Mouse (Mus musculus): Measurements from ENCODE around the gene Tmem106c. TPM values are rescaled to one million over a fixed set of nuclear protein-coding genes. Genes with fewer than 3 reads are reported as not detected.

Tmem106c gene
- polyA plus RNA-seq, 1 experiment from 2014 or later = 52.0 TPM

DNA sequence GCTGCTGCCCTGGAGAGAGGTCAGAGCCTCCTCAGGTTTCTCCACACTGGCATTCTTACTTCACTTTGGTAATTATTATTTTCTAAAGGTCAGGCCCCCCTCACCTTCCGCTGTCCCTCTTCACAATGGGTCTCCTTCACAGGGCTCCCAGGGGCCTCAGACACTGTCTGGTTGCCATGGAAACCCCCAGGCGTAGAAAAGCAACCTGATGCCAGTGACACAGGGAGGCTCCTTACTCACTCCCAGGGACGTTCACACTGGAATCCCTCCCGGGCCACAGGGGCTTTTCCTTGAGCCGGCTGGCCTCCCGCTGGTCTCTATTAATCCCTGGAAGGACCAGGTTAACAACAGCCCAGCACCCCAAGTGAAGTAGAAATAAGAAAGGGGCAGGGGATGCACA is 26.1 kb downstream of the Tmem106c start:
- no peak overlapping the region for H3K9ac ChIP-seq (ENCODE audit: low read depth, low read length)
- peak overlapping the region; percentile 34 for H3K4me2 ChIP-seq (replicated peaks; ENCODE audit: low read depth, low read length)
- under 1% methylated on average over 6 of the region's 6 CpGs for WGBS
- DNase-seq (ENCODE audit: low spot score) = peak; percentile 88
- H3K4me1 ChIP-seq (replicated peaks; ENCODE audit: control insufficient read depth, insufficient read depth, low read length) = peaks cover 25% of the 10 kb centered on the region
- H3K27ac ChIP-seq (ENCODE audit: low read depth, low read length) = peak overlapping the region; percentile 96
- 0 out of 2 replicates have a peak overlapping the region, but pooled peaks have one; percentile 8 for H3K4me3 ChIP-seq (ENCODE audit: low read depth, low read length)
- H3K27me3 ChIP-seq (ENCODE audit: control insufficient read depth, insufficient read depth, low read length) = no peaks in the 10 kb centered on the region
- ATAC-seq (ENCODE audit: low FRiP score) = peak; percentile 76
- H3K36me3 ChIP-seq (ENCODE audit: control insufficient read depth, insufficient read depth, low read length) = peaks cover 8% of the 10 kb centered on the region
- no peaks in the 10 kb centered on the region for H3K9me3 ChIP-seq (ENCODE audit: control insufficient read depth, low read length)

DNA sequence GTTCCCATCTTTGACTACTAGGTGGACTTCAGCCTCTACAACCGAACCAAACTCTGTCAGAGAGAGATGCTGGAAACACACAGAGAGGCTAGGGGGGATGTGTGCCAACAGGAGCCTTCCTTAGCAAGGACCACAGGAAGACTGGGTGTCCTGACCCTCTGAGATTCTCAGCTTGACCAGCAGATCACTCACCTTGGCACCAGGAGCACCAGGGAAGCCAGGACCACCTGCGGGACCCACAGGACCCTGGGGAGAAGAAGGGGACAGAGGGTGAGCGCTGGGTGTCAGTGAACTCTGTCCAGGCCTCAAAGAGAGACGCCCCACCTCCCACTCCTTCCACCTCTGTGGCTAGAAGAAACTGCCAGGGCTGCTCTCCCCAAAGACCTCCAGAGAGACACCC is 26.7 kb downstream of the Tmem106c start:
- 5% methylated on average over 4 of the region's 4 CpGs for WGBS
- Histone ChIP-seq H3K9ac (ENCODE audit: low read depth, low read length) (peak overlapping the region; percentile 56; the same call in 1 of the 2 replicates), H3K27ac (ENCODE audit: low read depth, low read length) (peak overlapping the region; percentile 96), H3K9me3 (ENCODE audit: control insufficient read depth, low read length) (no peaks in the 10 kb centered on the region), H3K27me3 (ENCODE audit: control insufficient read depth, insufficient read depth, low read length) (no peaks in the 10 kb centered on the region), H3K4me2 (replicated peaks; ENCODE audit: low read depth, low read length) (peak overlapping the region; percentile 34), H3K4me1 (replicated peaks; ENCODE audit: control insufficient read depth, insufficient read depth, low read length) (peaks cover 25% of the 10 kb centered on the region), H3K4me3 (ENCODE audit: low read depth, low read length) (no peak overlapping the region), H3K36me3 (ENCODE audit: control insufficient read depth, insufficient read depth, low read length) (peaks cover 8% of the 10 kb centered on the region)
- ATAC-seq (ENCODE audit: low FRiP score) (no peak), DNase-seq (ENCODE audit: low spot score) (peak; percentile 28)

DNA sequence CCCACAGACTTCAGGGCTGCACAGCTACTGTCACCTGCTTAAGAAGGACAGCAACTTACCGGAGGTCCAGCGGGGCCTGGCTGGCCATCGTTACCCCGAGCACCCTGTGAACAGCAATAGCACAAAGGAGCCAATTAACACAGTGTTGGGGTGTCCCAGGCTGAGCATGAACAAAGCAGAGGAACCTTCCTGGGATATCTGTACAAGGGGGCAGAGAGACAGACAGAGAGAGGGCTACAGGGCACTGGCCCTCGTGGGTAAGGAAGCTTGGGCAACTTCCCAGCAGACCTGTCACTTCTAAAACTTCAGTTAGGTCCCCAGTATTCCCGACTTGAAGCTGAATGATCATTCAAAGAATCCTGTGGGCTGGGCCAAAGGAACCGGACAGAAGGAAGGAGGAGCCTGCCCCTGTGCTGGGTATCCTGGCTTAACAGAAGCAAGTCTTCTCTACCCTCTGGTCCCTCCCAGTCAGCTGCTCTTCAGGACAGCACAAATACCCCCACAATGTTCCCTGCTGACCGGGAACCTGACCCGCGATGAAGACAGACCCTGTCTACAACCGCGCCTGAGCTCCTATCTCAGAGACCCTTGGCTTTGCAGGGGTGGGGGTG is 27.4 kb downstream of the Tmem106c start:
- peak; percentile 38 for DNase-seq (ENCODE audit: low spot score)
- Histone ChIP-seq H3K9ac (ENCODE audit: low read depth, low read length) (peak overlapping the region; percentile 56; the same call in 1 of the 2 replicates), H3K27me3 (ENCODE audit: control insufficient read depth, insufficient read depth, low read length) (no peaks in the 10 kb centered on the region), H3K4me1 (replicated peaks; ENCODE audit: control insufficient read depth, insufficient read depth, low read length) (peaks cover 25% of the 10 kb centered on the region), H3K36me3 (ENCODE audit: control insufficient read depth, insufficient read depth, low read length) (peaks cover 11% of the 10 kb centered on the region), H3K4me3 (ENCODE audit: low read depth, low read length) (no peak overlapping the region), H3K4me2 (replicated peaks; ENCODE audit: low read depth, low read length) (no peak overlapping the region), H3K27ac (ENCODE audit: low read depth, low read length) (peak overlapping the region; percentile 96), H3K9me3 (ENCODE audit: control insufficient read depth, low read length) (no peaks in the 10 kb centered on the region)
- WGBS = 11% methylated on average over 12 of the region's 12 CpGs
- no peak for ATAC-seq (ENCODE audit: low FRiP score)

DNA sequence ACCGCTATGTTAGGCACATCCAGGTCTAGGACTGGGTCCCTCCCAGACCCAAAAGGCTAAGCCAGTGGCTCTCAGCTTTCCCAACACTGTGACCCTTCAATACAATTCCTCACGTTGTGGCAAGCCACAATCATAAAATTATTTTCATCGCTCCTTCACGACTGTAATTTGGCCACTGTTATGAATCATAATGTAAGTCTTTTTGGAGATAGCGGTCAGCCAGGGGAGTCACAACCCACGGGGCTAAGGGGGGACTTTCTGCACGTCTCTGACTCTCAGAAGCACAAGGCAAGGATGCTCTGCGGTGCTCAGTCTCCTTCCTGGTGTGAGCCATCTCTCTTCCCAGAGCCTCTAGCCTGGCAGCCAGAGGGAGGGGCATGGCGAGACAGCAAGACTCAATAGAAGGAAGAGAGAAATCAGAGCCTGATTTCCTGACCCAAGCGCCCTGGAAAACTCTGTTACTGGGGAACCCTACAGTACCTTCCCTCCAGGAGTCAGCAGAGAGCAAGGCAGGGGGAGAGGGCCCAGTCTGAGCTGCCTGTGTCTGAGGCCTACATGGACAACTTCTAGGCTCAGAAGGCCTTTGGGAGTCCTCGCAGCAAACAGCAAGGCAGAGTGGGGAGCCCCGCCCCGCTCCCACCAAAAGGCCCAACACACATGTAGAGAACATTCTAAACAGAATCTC is 28.2 kb downstream of the Tmem106c start:
- ATAC-seq (ENCODE audit: low FRiP score) = no peak
- no peak for DNase-seq (ENCODE audit: low spot score)
- no peak overlapping the region for H3K4me3 ChIP-seq (ENCODE audit: low read depth, low read length)
- H3K36me3 ChIP-seq (ENCODE audit: control insufficient read depth, insufficient read depth, low read length) = peaks cover 8% of the 10 kb centered on the region
- no peaks in the 10 kb centered on the region for H3K27me3 ChIP-seq (ENCODE audit: control insufficient read depth, insufficient read depth, low read length)
- H3K4me2 ChIP-seq (replicated peaks; ENCODE audit: low read depth, low read length) = peak overlapping the region; percentile 30; the same call in 1 of the 2 replicates
- no peaks in the 10 kb centered on the region for H3K9me3 ChIP-seq (ENCODE audit: control insufficient read depth, low read length)
- H3K27ac ChIP-seq (ENCODE audit: low read depth, low read length) = peak overlapping the region; percentile 96
- peak overlapping the region; percentile 47; the same call in 1 of the 2 replicates for H3K9ac ChIP-seq (ENCODE audit: low read depth, low read length)
- 30% methylated on average over 13 of the region's 13 CpGs for WGBS
- peaks cover 25% of the 10 kb centered on the region for H3K4me1 ChIP-seq (replicated peaks; ENCODE audit: control insufficient read depth, insufficient read depth, low read length)

DNA sequence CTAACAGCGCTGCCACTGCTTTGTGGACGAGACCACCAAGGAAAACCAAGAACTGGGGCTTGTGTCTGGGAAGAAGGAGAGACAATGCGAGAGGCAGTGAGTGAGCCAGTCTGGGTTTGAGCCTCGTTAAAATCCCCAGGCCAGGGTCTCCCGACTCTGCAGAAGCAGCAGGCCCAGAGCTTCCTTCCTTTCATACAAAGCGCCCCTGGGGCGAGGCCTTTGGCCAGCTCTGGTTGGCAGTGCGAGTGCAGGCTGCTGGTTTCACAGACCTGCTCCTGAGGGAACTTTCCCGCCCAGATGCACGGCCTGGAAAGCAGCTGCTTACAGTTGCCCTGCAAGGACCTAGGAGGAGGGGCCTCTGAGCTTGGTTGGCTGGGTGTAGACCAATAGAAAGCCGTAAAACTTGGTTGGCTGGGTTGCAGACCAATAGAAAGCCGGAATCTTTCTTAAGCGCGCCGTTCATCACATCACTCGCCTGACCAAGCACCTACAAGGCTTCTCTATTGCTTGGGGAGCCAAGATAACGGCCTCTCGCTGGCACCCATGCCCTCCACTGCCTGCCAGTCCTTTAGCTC is 28.8 kb downstream of the Tmem106c start:
- no peak overlapping the region for H3K4me3 ChIP-seq (ENCODE audit: low read depth, low read length)
- DNase-seq (ENCODE audit: low spot score) (peak; percentile 86), ATAC-seq (ENCODE audit: low FRiP score) (peak; percentile 90)
- H3K27ac ChIP-seq (ENCODE audit: low read depth, low read length) = peak overlapping the region; percentile 96
- peak overlapping the region; percentile 47; the same call in 1 of the 2 replicates for H3K9ac ChIP-seq (ENCODE audit: low read depth, low read length)
- no peaks in the 10 kb centered on the region for H3K27me3 ChIP-seq (ENCODE audit: control insufficient read depth, insufficient read depth, low read length)
- H3K9me3 ChIP-seq (ENCODE audit: control insufficient read depth, low read length) = no peaks in the 10 kb centered on the region
- 4% methylated on average over 18 of the region's 18 CpGs for WGBS
- H3K4me2 ChIP-seq (replicated peaks; ENCODE audit: low read depth, low read length) = peak overlapping the region; percentile 30
- H3K36me3 ChIP-seq (ENCODE audit: control insufficient read depth, insufficient read depth, low read length) = peaks cover 6% of the 10 kb centered on the region
- peaks cover 25% of the 10 kb centered on the region for H3K4me1 ChIP-seq (replicated peaks; ENCODE audit: control insufficient read depth, insufficient read depth, low read length)

DNA sequence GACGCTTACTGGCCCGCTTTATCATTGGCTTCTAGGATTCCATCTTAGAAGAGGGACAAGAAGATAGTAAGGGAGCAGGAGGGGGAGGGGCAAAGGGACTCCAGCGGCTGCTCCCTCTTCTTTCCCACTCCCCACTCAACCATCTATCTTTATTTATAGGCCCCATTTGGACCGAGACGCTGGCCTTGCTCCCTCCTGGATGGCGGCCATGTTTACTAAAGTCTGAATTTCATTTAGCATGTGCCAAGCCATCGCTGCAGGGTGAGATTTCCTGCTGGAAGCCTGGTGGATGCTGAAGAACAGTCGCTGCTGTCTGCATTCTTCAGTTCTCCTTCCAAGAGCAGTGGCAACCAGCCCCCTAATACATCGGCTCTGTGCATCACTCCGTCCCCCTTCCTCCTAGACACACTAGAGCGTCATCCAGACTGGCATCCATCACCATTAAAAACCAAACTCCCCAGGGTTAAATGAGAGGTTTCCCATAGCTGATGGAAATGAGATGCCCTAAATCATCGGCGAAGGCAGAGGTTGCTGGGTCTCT is 32.8 kb downstream of the Tmem106c start:
- no peak for DNase-seq (ENCODE audit: low spot score)
- no peak overlapping the region for H3K4me2 ChIP-seq (replicated peaks; ENCODE audit: low read depth, low read length)
- H3K4me1 ChIP-seq (replicated peaks; ENCODE audit: control insufficient read depth, insufficient read depth, low read length) = peaks cover 24% of the 10 kb centered on the region
- H3K9me3 ChIP-seq (ENCODE audit: control insufficient read depth, low read length) = no peaks in the 10 kb centered on the region
- ATAC-seq (ENCODE audit: low FRiP score) = no peak
- H3K9ac ChIP-seq (ENCODE audit: low read depth, low read length) = no peak overlapping the region
- no peak overlapping the region for H3K27ac ChIP-seq (ENCODE audit: low read depth, low read length)
- no peak overlapping the region for H3K4me3 ChIP-seq (ENCODE audit: low read depth, low read length)
- H3K36me3 ChIP-seq (ENCODE audit: control insufficient read depth, insufficient read depth, low read length) = peaks cover 6% of the 10 kb centered on the region
- WGBS = 79% methylated on average over 13 of the region's 13 CpGs
- no peaks in the 10 kb centered on the region for H3K27me3 ChIP-seq (ENCODE audit: control insufficient read depth, insufficient read depth, low read length)

DNA sequence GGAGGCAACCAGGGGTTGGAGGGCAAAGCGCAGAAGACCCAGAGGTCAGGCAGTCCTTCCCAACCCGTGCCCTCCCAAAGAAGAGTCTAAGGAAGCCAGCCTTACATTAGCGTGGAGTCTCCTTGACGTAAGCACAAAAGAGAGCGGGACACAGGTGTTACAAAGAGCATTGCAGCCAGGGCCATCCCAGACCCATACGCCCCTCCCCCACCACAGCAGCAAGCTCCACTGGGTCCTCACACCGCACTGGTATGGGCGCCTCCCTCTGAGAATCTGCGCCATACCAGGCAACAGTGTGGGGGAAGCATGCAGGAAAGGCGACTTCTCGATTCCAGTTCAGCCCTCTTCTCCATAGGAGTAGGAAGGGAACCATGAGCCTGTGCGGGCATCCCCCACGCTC is 35.5 kb downstream of the Tmem106c start:
- no peak overlapping the region for H3K4me3 ChIP-seq (ENCODE audit: low read depth, low read length)
- peak; percentile 51 for DNase-seq (ENCODE audit: low spot score)
- ATAC-seq (ENCODE audit: low FRiP score) = no peak
- 32% methylated on average over 13 of the region's 13 CpGs for WGBS
- no peaks in the 10 kb centered on the region for H3K27me3 ChIP-seq (ENCODE audit: control insufficient read depth, insufficient read depth, low read length)
- H3K36me3 ChIP-seq (ENCODE audit: control insufficient read depth, insufficient read depth, low read length) = peaks cover 6% of the 10 kb centered on the region
- peak overlapping the region; percentile 23; the same call in 1 of the 2 replicates for H3K9ac ChIP-seq (ENCODE audit: low read depth, low read length)
- peaks cover 13% of the 10 kb centered on the region for H3K4me1 ChIP-seq (replicated peaks; ENCODE audit: control insufficient read depth, insufficient read depth, low read length)
- H3K4me2 ChIP-seq (replicated peaks; ENCODE audit: low read depth, low read length) = no peak overlapping the region
- no peak overlapping the region for H3K27ac ChIP-seq (ENCODE audit: low read depth, low read length)
- no peaks in the 10 kb centered on the region for H3K9me3 ChIP-seq (ENCODE audit: control insufficient read depth, low read length)

DNA sequence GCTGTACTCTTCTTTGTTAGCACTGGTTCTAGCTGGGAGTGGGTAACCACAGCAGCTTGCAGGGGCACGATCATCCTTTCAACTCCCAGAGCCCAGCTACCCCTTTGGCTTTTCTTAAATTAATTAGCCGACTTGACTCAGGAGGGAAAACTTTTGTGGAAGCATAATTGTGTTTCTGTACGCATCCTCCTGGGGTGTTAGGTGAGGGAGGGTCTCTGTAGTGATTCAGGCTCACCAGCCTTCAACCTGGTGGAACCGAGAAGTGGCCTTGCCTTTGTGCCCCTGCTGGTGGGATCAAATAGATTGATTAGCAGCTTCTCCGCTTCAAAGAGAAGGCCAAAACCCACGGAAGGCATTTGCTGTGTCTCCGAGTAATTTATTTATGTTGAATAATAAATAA is 36.0 kb downstream of the Tmem106c start:
- WGBS = 9% methylated on average over 7 of the region's 7 CpGs
- Histone ChIP-seq H3K27ac (ENCODE audit: low read depth, low read length) (no peak overlapping the region), H3K9me3 (ENCODE audit: control insufficient read depth, low read length) (no peaks in the 10 kb centered on the region), H3K9ac (ENCODE audit: low read depth, low read length) (peak overlapping the region; percentile 23; the same call in 1 of the 2 replicates), H3K27me3 (ENCODE audit: control insufficient read depth, insufficient read depth, low read length) (no peaks in the 10 kb centered on the region; the same call in 1 of the 2 replicates), H3K4me3 (ENCODE audit: low read depth, low read length) (no peak overlapping the region), H3K36me3 (ENCODE audit: control insufficient read depth, insufficient read depth, low read length) (peaks cover 6% of the 10 kb centered on the region), H3K4me2 (replicated peaks; ENCODE audit: low read depth, low read length) (no peak overlapping the region), H3K4me1 (replicated peaks; ENCODE audit: control insufficient read depth, insufficient read depth, low read length) (peaks cover 16% of the 10 kb centered on the region)
- peak; percentile 35 for DNase-seq (ENCODE audit: low spot score)
- ATAC-seq (ENCODE audit: low FRiP score) = no peak

All from hindbrain, embryonic 11.5 days (tissue).